Comparison of ENCODE assay signal across 19 mouse cellular contexts in genomic region chr8:61177680-61178593, GRCm38 (mm10). TPM values are rescaled to one million over a fixed set of nuclear protein-coding genes. Genes with fewer than 3 reads are reported as not detected.
DNase-seq lines count a peak whose midpoint lies in the region; ATAC-seq lines count a peak whose summit lies in the region.
"Had no signal": no experiment of that assay in that cellular context is flagged by ENCODE, and none has a peak within 500 bp of the region (broad histone marks: within the 10 kb centered on the region; RNA-seq: fewer than 3 reads in every experiment).

No protein-coding gene starts in this region.

- H3K9me3 ChIP-seq in forebrain, embryonic 10.5 days = no peaks in the 10 kb centered on the region
- H3K9me3 ChIP-seq in forebrain, embryonic 14.5 days (replicated peaks; ENCODE audit: control insufficient read depth, low read length) = no peaks in the 10 kb centered on the region
- H3K9me3 ChIP-seq in midbrain, embryonic 11.5 days (ENCODE audit: control insufficient read depth, low read length) = no peaks in the 10 kb centered on the region
- H3K9me3 ChIP-seq in midbrain, embryonic 16.5 days (replicated peaks; ENCODE audit: control insufficient read depth, low read length, poor library complexity, severe bottlenecking) = no peaks in the 10 kb centered on the region
- H3K9me3 ChIP-seq in limb, embryonic 10.5 days (replicated peaks) = no peaks in the 10 kb centered on the region
- H3K9me3 ChIP-seq: heart, embryonic 15.5 days; limb, embryonic 13.5 days; stomach, embryonic 15.5 days had no signal

- ATAC-seq in forebrain, embryonic 14.5 days = no peak
- ATAC-seq in midbrain, embryonic 11.5 days (ENCODE audit: low FRiP score) = no peak
- no peak for ATAC-seq in midbrain, embryonic 16.5 days
- ATAC-seq in common myeloid progenitor, adult 5-6 weeks (replicated peaks; ENCODE audit: low read depth, poor library complexity, severe bottlenecking) = peak; percentile 15; the same call in 1 of the 2 replicates

- 0 out of 2 replicates have a peak overlapping the region, but pooled peaks have one; percentile 22 for H3K27ac ChIP-seq in forebrain, embryonic 10.5 days
- no peak overlapping the region for H3K27ac ChIP-seq in forebrain, embryonic 14.5 days (ENCODE audit: low read depth, low read length)
- no peak overlapping the region for H3K27ac ChIP-seq in midbrain, embryonic 11.5 days (ENCODE audit: low read depth, low read length)
- H3K27ac ChIP-seq in midbrain, embryonic 16.5 days (ENCODE audit: low read length) = no peak overlapping the region
- H3K27ac ChIP-seq in limb, embryonic 10.5 days = no peak overlapping the region
- H3K27ac ChIP-seq: heart, adult 2 months; heart, embryonic 15.5 days; layer of hippocampus, adult 2 months; limb, embryonic 13.5 days; liver, embryonic 14.5 days; stomach, embryonic 15.5 days had no signal

- no peaks in the 10 kb centered on the region for H3K36me3 ChIP-seq in forebrain, embryonic 10.5 days (replicated peaks)
- no peaks in the 10 kb centered on the region for H3K36me3 ChIP-seq in forebrain, embryonic 14.5 days (ENCODE audit: control insufficient read depth, insufficient read depth, low read length)
- H3K36me3 ChIP-seq in midbrain, embryonic 11.5 days (ENCODE audit: control insufficient read depth, insufficient read depth, low read length) = no peaks in the 10 kb centered on the region
- H3K36me3 ChIP-seq in midbrain, embryonic 16.5 days (ENCODE audit: control insufficient read depth, insufficient read depth, low read length) = no peaks in the 10 kb centered on the region
- no peaks in the 10 kb centered on the region for H3K36me3 ChIP-seq in limb, embryonic 10.5 days
- H3K36me3 ChIP-seq: heart, embryonic 15.5 days; limb, embryonic 13.5 days; stomach, embryonic 15.5 days had no signal

- H3K4me3 ChIP-seq in forebrain, embryonic 10.5 days = no peak overlapping the region
- H3K4me3 ChIP-seq in forebrain, embryonic 14.5 days (ENCODE audit: low read depth, low read length) = no peak overlapping the region
- no peak overlapping the region for H3K4me3 ChIP-seq in midbrain, embryonic 11.5 days (ENCODE audit: low read depth, low read length)
- H3K4me3 ChIP-seq in midbrain, embryonic 16.5 days (ENCODE audit: low read depth, low read length) = no peak overlapping the region
- H3K4me3 ChIP-seq in limb, embryonic 10.5 days = no peak overlapping the region
- H3K4me3 ChIP-seq: heart, adult 2 months; heart, embryonic 15.5 days; layer of hippocampus, adult 2 months; limb, embryonic 13.5 days; megakaryocyte, embryonic 14.5 days; stomach, embryonic 15.5 days had no signal

- 79% methylated on average over 12 of the region's 12 CpGs for WGBS in forebrain, embryonic 10.5 days
- 65% methylated on average over 12 of the region's 12 CpGs for WGBS in forebrain, embryonic 14.5 days
- 72% methylated on average over 12 of the region's 12 CpGs for WGBS in midbrain, embryonic 11.5 days
- 70% methylated on average over 12 of the region's 12 CpGs for WGBS in midbrain, embryonic 16.5 days
- 77% methylated on average over 12 of the region's 12 CpGs for WGBS in limb, embryonic 10.5 days

- intact Hi-C loops in left cerebral cortex, postnatal 25 days (cut with DNase I) = no loop called here

- H3K4me1 ChIP-seq in forebrain, embryonic 10.5 days = peaks cover 10% of the 10 kb centered on the region; the same call in 1 of the 2 replicates
- H3K4me1 ChIP-seq in forebrain, embryonic 14.5 days (ENCODE audit: control insufficient read depth, insufficient read depth, low read length) = no peaks in the 10 kb centered on the region; the same call in 1 of the 2 replicates
- peaks cover 2% of the 10 kb centered on the region; the same call in 1 of the 2 replicates for H3K4me1 ChIP-seq in midbrain, embryonic 11.5 days (ENCODE audit: control insufficient read depth, insufficient read depth, low read length)
- peaks cover 6% of the 10 kb centered on the region for H3K4me1 ChIP-seq in midbrain, embryonic 16.5 days (ENCODE audit: control insufficient read depth, insufficient read depth, low read length)
- H3K4me1 ChIP-seq in limb, embryonic 10.5 days = no peaks in the 10 kb centered on the region
- H3K4me1 ChIP-seq: limb, embryonic 13.5 days; megakaryocyte, embryonic 14.5 days; stomach, embryonic 15.5 days had no signal

- no peaks in the 10 kb centered on the region for H3K27me3 ChIP-seq in forebrain, embryonic 10.5 days (ENCODE audit: poor library complexity, severe bottlenecking)
- H3K27me3 ChIP-seq in forebrain, embryonic 14.5 days (replicated peaks; ENCODE audit: control insufficient read depth, insufficient read depth, low read length) = no peaks in the 10 kb centered on the region
- H3K27me3 ChIP-seq in midbrain, embryonic 11.5 days (ENCODE audit: control insufficient read depth, insufficient read depth, low read length) = no peaks in the 10 kb centered on the region
- H3K27me3 ChIP-seq in midbrain, embryonic 16.5 days (ENCODE audit: control insufficient read depth, insufficient read depth, low read depth, low read length) = no peaks in the 10 kb centered on the region
- H3K27me3 ChIP-seq in limb, embryonic 10.5 days (ENCODE audit: low read depth, poor library complexity, severe bottlenecking) = no peaks in the 10 kb centered on the region
- H3K27me3 ChIP-seq: heart, embryonic 15.5 days; limb, embryonic 13.5 days; stomach, embryonic 15.5 days had no signal

- no peak overlapping the region for H3K4me2 ChIP-seq in forebrain, embryonic 14.5 days (ENCODE audit: low read length)
- no peak overlapping the region for H3K4me2 ChIP-seq in midbrain, embryonic 11.5 days
- H3K4me2 ChIP-seq in midbrain, embryonic 16.5 days (ENCODE audit: low read length) = no peak overlapping the region
- H3K4me2 ChIP-seq: heart, embryonic 15.5 days; limb, embryonic 13.5 days; stomach, embryonic 15.5 days had no signal

- DNase-seq in forebrain, embryonic 10.5 days (ENCODE audit: extremely low spot score, low spot score) = no peak
- no peak for DNase-seq in forebrain, embryonic 14.5 days (ENCODE audit: low spot score)
- DNase-seq in midbrain, embryonic 11.5 days (ENCODE audit: low spot score, missing footprints) = peak; percentile 86
- peak; percentile 37 to 49 for DNase-seq in kidney, postnatal 36 days
- DNase-seq in left cerebral cortex, postnatal 25 days (ENCODE audit: low spot score in 2 of 2) = no peak
- DNase-seq in limb, embryonic 10.5 days (ENCODE audit: low spot score) = no peak
- DNase-seq: adrenal gland, adult 2 months; cerebellum, postnatal 14 days; heart, adult 2 months; lung, postnatal 14 days; thymus, adult 2 months had no signal

- H3K9ac ChIP-seq in forebrain, embryonic 14.5 days (ENCODE audit: low read length) = no peak overlapping the region
- H3K9ac ChIP-seq in midbrain, embryonic 11.5 days (ENCODE audit: low read length) = no peak overlapping the region
- H3K9ac ChIP-seq in midbrain, embryonic 16.5 days (ENCODE audit: low read depth, low read length) = no peak overlapping the region
- H3K9ac ChIP-seq: heart, embryonic 15.5 days; limb, embryonic 13.5 days; liver, embryonic 14.5 days; stomach, embryonic 15.5 days had no signal

RNA-seq across cellular contexts. Expression of gene Sh3rf1, which starts 45.7 kb away (rescaled TPM):
- polyA plus RNA-seq in forebrain, embryonic 10.5 days (2016; fragmentation: Nextera tagmentation; extraction: Ambion mirVana) = 18.1 and 18.2 TPM in 2 replicates
- 27.1 and 30.9 TPM in 2 replicates for polyA plus RNA-seq in forebrain, embryonic 14.5 days (2014; fragmentation: Nextera tagmentation; extraction: Ambion mirVana)
- 18.0 and 18.5 TPM in 2 replicates for polyA plus RNA-seq in midbrain, embryonic 11.5 days (2014; fragmentation: Nextera tagmentation; extraction: Ambion mirVana)
- 32.1 and 34.7 TPM in 2 replicates for polyA plus RNA-seq in midbrain, embryonic 16.5 days (2015; fragmentation: Nextera tagmentation; extraction: Ambion mirVana)
- total RNA-seq in common myeloid progenitor, adult 5-6 weeks (2017) = 1.8 and 4.6 TPM in 2 replicates
- 10 to 100 TPM; 36.8 to 39.8 TPM for total RNA-seq in left cerebral cortex, postnatal 25 days (2021)
- polyA plus RNA-seq in limb, embryonic 10.5 days (2016; fragmentation: Nextera tagmentation; extraction: Ambion mirVana) = 7.7 and 7.8 TPM in 2 replicates

Comparison
In these comparisons a context has a peak if more than half of its experiments do, and no peak if none do; other contexts are left out.
1. DNase-seq: peak in midbrain, embryonic 11.5 days (single experiment) and kidney, postnatal 36 days (2 of 2); none in forebrain, embryonic 10.5 days (single experiment), forebrain, embryonic 14.5 days (single experiment), left cerebral cortex, postnatal 25 days (0 of 2) and limb, embryonic 10.5 days (single experiment).